Mouse (Mus musculus): ENCODE results near the gene Ccdc62.
A peak's percentile ranks its signal among the peaks of the same experiment; 100 is the strongest.

Ccdc62 gene

GRCm38 (mm10) chr5:123980521-123981249, 50.2 kb downstream of the Ccdc62 start:
- DNase-seq: peak in 1 of 2 experiments; percentile 12

GRCm38 (mm10) chr5:123981250-123981554, 50.7 kb downstream of the Ccdc62 start:
- peak in 1 of 2 experiments; percentile 40 for DNase-seq

GRCm38 (mm10) chr5:123982838-123983237, 52.4 kb downstream of the Ccdc62 start:
- peak in 1 of 2 experiments; percentile 1 for DNase-seq

- peak in 1 of 2 experiments; percentile 4 for DNase-seq
These were observed 55.0 kb downstream of the Ccdc62 start for GRCm38 (mm10) chr5:123985434-123985833.

GRCm38 (mm10) chr5:123986925-123987324, 56.4 kb downstream of the Ccdc62 start:
- DNase-seq: no peak

- no peak for DNase-seq
These were observed 57.0 kb downstream of the Ccdc62 start for GRCm38 (mm10) chr5:123987511-123987910.

GRCm38 (mm10) chr5:123989941-123990885, 59.7 kb downstream of the Ccdc62 start:
- DNase-seq: no peak

GRCm38 (mm10) chr5:123991321-123991720, 60.8 kb downstream of the Ccdc62 start:
- DNase-seq: no peak

- DNase-seq: no peak
These were observed 61.7 kb downstream of the Ccdc62 start for GRCm38 (mm10) chr5:123992193-123992637.

GRCm38 (mm10) chr5:123992794-123993193, 62.3 kb downstream of the Ccdc62 start:
- DNase-seq: peak; percentile 66 to 88

- DNase-seq: no peak
These were observed 63.0 kb downstream of the Ccdc62 start for GRCm38 (mm10) chr5:123993263-123994036.

- DNase-seq: no peak
These were observed 64.0 kb downstream of the Ccdc62 start for GRCm38 (mm10) chr5:123994468-123994867.

- no peak for DNase-seq
These were observed 64.9 kb downstream of the Ccdc62 start for GRCm38 (mm10) chr5:123995388-123995787.

- no peak for DNase-seq
These were observed 65.7 kb downstream of the Ccdc62 start for GRCm38 (mm10) chr5:123996194-123996593.

- no peak for DNase-seq
These were observed 66.2 kb downstream of the Ccdc62 start for GRCm38 (mm10) chr5:123996695-123997094.

GRCm38 (mm10) chr5:123997211-123997751, 66.8 kb downstream of the Ccdc62 start:
- DNase-seq: no peak

- DNase-seq: no peak
These were observed 67.3 kb downstream of the Ccdc62 start for GRCm38 (mm10) chr5:123997811-123998210.

GRCm38 (mm10) chr5:123998370-123998769, 67.9 kb downstream of the Ccdc62 start:
- no peak for DNase-seq

GRCm38 (mm10) chr5:124000824-124001223, 70.3 kb downstream of the Ccdc62 start:
- DNase-seq: peak; percentile 69 to 91

GRCm38 (mm10) chr5:124001274-124001673, 70.8 kb downstream of the Ccdc62 start:
- no peak for DNase-seq

- DNase-seq: no peak
These were observed 72.4 kb downstream of the Ccdc62 start for GRCm38 (mm10) chr5:124002876-124003275.

- DNase-seq: no peak
These were observed 72.9 kb downstream of the Ccdc62 start for GRCm38 (mm10) chr5:124003375-124003774.
